Mouse (Mus musculus) megakaryocyte, adult 5-6 weeks (primary cell): ENCODE measurements at regions not wholly inside any gene's neighbourhood (a gene's known extent, or its start where the extent isn't known, plus 50 kb on each side); places are given as distances from the start of the nearest gene placed in this dataset.
A peak's percentile ranks its signal among the peaks of the same experiment; 100 is the strongest.

Experiments
- ATAC-seq: 2 replicates; pipeline ENCODE4 v1.8.0; 2016; ENCODE audit warnings: mild to moderate bottlenecking, inconsistent platforms; ENCODE audit not compliant: poor library complexity, severe bottlenecking

DNA sequence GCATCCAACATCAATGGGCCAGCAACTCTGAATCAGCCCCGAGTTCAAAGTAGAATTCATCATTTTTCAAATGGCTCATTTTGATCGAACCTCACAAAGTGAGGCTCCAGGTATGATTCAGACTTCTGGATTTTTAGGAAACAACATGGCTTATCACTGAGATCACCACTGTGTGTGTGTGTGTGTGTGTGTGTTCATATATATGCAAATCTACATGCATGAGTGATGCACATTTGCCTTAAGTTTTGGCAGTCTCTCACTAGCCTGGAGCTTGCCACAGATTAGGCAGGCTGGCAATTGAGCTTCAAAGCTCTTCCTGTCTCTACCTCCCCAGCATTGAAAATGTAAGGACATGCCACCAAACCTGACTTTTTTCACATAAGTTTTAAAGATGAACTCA lies 195.1 kb upstream of the Mindy3 start:
- ATAC-seq = no peak

DNA sequence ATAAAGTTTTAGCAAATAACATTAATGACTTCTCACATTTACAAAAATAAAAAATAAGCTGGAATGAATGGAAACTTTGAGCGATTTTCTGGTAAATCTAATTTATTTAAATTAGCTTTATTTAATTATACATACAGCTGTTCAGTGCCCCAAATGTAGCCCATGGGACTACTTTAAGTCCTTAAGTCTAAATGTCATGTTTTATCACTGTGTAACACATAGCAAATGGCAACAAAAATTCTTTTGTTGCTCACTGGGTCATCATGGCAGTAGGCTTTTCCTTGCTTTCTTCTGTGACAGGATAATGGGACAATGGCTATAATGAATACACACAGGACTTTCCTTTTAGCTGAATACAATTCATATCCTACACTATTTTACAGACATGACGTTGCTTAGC lies 194.6 kb upstream of the Mindy3 start:
- ATAC-seq = no peak

DNA sequence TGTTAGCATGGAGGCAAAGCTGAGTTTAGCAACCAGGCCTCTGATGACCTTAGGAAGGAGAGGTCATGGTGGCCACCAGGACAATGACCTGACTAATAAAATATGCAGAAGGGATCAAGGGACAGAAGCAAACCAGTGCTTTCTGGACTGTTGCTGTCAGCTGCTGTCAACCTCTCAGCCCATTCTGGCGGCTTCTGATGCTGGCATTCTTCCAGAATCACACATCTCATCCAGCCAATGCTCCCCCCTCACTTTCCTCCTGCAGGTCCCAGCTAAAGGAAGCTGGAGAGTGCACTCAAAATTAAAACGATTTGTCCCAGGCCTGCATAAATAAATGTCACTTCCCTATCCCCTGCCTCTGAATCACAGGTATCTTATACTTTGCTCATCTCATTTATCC lies 163.3 kb upstream of the Mindy3 start:
- no peak for ATAC-seq

- ATAC-seq = no peak
Observed at GRCm38 (mm10) chr2:12557736-12558135, 138.5 kb upstream of the Mindy3 start.

DNA sequence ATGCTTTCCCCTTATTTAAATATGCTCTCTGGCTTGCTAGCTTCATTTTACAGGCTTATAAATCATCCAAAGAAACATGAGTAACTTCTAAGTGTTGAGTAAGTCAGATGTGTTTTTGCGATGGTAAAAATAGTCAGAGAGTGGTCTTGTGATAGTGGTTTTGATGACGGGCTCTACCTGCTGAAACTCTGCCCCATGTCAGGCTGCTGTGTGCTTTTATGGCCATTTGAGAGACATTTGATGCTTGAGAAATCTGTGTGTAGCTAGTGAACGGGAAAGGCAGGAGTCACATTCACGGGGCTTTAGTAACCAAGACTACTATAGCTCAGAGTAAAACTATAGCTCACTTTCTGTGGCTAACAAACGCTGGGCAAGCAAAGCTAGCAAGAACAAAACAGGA lies 103.1 kb upstream of the Mindy3 start:
- ATAC-seq = no peak

DNA sequence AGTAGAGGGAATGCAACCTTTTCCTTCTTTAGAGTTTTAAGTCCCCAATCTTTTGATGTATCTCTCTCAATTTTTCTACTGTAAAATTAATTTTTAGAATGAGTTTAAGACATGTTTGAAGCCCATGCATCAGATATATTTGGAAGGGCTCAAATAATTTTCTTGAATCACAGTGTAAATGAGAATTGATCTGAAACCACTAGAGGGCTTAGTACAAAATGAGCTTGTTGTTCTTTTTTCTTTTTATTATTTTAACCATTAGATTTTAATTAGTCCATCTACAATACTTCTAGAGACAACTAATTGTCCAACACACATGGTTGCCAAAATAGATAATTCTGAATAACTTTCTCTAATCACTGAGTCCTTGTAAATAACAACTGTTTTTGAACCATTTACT lies 102.5 kb upstream of the Mindy3 start:
- ATAC-seq = no peak

DNA sequence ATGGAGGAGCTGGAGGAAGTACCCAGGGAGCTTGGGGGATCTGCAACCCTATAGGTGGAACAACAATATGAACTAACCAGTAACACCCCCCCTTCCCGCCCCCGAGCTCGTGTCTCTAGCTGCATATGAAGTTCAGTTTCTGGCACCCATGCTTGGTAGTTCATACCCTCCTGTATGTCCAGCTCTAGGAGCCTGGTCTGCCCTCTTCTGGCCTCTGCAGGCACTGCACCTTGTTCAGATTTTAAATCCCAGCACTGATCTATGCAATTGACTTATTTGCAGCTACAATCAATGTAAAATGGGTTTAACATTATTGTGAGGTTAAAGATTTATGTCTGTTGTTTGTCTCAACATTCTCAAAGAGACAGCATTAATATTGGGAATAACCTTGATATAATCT lies 73.1 kb upstream of the Mindy3 start:
- ATAC-seq = peak; percentile 71

GRCm38 (mm10) chr2:12469440-12470339 lies 50.4 kb upstream of the Mindy3 start:
- no peak for ATAC-seq
